25 mouse cellular contexts compared by ENCODE assay signal in the genomic region with DNA sequence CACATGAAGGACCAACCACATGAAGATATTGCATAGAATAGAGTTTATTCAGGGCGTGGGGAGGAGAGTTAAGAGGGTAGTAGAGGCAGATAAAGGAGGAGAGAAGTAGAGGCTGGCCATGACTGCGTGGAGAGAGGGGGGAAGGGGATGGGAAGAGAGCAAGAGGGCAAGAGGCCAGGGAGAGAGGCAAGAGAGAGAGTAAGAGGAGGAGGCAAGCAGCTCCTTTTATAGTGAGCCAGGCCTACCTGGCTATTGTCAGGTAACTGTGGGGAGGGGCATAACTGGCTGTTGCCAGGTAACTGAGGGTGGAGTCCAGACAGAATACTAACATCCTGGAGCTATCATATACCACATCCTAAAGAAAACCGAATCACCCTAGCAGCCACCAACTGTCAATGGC. TPM values are rescaled to one million over a fixed set of nuclear protein-coding genes. Genes with fewer than 3 reads are reported as not detected.
A peak's percentile ranks its signal among the peaks of the same experiment; 100 is the strongest.
DNase-seq lines count a peak whose midpoint lies in the region; ATAC-seq and TF ChIP-seq lines count a peak whose summit lies in the region.
"Had no signal": no experiment of that assay in that cellular context is flagged by ENCODE, and none has a peak within 500 bp of the region (broad histone marks: within the 10 kb centered on the region; RNA-seq: fewer than 3 reads in every experiment).

No protein-coding gene starts in this region.

- H3K27me3 ChIP-seq in forebrain, embryonic 11.5 days (ENCODE audit: control insufficient read depth, insufficient read depth, low read length): no peaks in the 10 kb centered on the region
- no peaks in the 10 kb centered on the region for H3K27me3 ChIP-seq in forebrain, postnatal 0 days (ENCODE audit: insufficient read depth, low read length)
- no peaks in the 10 kb centered on the region for H3K27me3 ChIP-seq in cerebellum, adult 2 months (ENCODE audit: control insufficient read depth, insufficient read depth, low read length)
- H3K27me3 ChIP-seq in intestine, postnatal 0 days (replicated peaks; ENCODE audit: control insufficient read depth, insufficient read depth, low read length): no peaks in the 10 kb centered on the region
- H3K27me3 ChIP-seq: embryonic facial prominence, embryonic 15.5 days; forebrain, embryonic 15.5 days; heart, embryonic 13.5 days; kidney, embryonic 15.5 days had no signal

- no peak for DNase-seq in cerebellum, adult 9-10 months
- DNase-seq in forebrain, embryonic 11.5 days (ENCODE audit: low spot score): peak; percentile 4
- DNase-seq in forebrain, postnatal 0 days: no peak
- peak in 1 of 2 experiments; percentile 38 for DNase-seq in cerebellum, adult 2 months
- DNase-seq in cerebellum, postnatal 25 days: peak; percentile 37 to 46
- DNase-seq: adrenal gland, adult 8-10 months; adrenal gland, postnatal 36 days; B cell, adult 2 months; embryo, embryonic 11 days; gastrocnemius, postnatal 14 days; heart, postnatal 36 days; kidney, adult 2 months had no signal

- 74% methylated on average over 3 of the region's 3 CpGs for WGBS in forebrain, embryonic 11.5 days
- WGBS in forebrain, postnatal 0 days: 75% methylated on average over 3 of the region's 3 CpGs
- WGBS in cerebellum, adult 2 months: 35% methylated on average over 3 of the region's 3 CpGs
- WGBS in intestine, postnatal 0 days: 62% methylated on average over 3 of the region's 3 CpGs

- H3K4me2 ChIP-seq in forebrain, embryonic 11.5 days (ENCODE audit: low read depth, low read length, severe bottlenecking): no peak overlapping the region
- H3K4me2 ChIP-seq in forebrain, postnatal 0 days (ENCODE audit: low read depth): no peak overlapping the region
- no peak overlapping the region for H3K4me2 ChIP-seq in intestine, postnatal 0 days (replicated peaks; ENCODE audit: low read depth)
- H3K4me2 ChIP-seq: embryonic facial prominence, embryonic 15.5 days; forebrain, embryonic 15.5 days; heart, embryonic 13.5 days; kidney, embryonic 15.5 days had no signal

- H3K27ac ChIP-seq in forebrain, embryonic 11.5 days (ENCODE audit: low read depth, low read length): no peak overlapping the region
- no peak overlapping the region for H3K27ac ChIP-seq in forebrain, postnatal 0 days (ENCODE audit: low read depth, low read length)
- peak overlapping the region; percentile 87 for H3K27ac ChIP-seq in cerebellum, adult 2 months (ENCODE audit: insufficient read depth, low read length)
- no peak overlapping the region for H3K27ac ChIP-seq in intestine, postnatal 0 days (ENCODE audit: low read depth, low read length)
- H3K27ac ChIP-seq: embryonic facial prominence, embryonic 15.5 days; forebrain, embryonic 10.5 days; forebrain, embryonic 15.5 days; heart, embryonic 13.5 days; hindbrain, postnatal 0 days; kidney, embryonic 15.5 days had no signal

- TF ChIP-seq CTCF in forebrain, postnatal 0 days (IDR thresholded peaks at IDR 0.05; ENCODE audit: low read depth): no peak
- no peak for TF ChIP-seq CTCF in cerebellum, adult 2 months (IDR thresholded peaks at IDR 0.05; ENCODE audit: borderline replicate concordance, insufficient read depth, low read depth, low read length)
- TF ChIP-seq CTCF in intestine, postnatal 0 days (IDR thresholded peaks at IDR 0.05; ENCODE audit: low read depth): no peak

- no peak for TF ChIP-seq POLR2A in cerebellum, adult 2 months (IDR thresholded peaks at IDR 0.05; ENCODE audit: borderline replicate concordance, insufficient read depth, low read length)

- H3K4me3 ChIP-seq in forebrain, embryonic 11.5 days (ENCODE audit: low read depth, low read length): no peak overlapping the region
- H3K4me3 ChIP-seq in forebrain, postnatal 0 days (ENCODE audit: low read depth, low read length): no peak overlapping the region
- H3K4me3 ChIP-seq in cerebellum, adult 2 months (replicated peaks; ENCODE audit: insufficient read depth, low read depth, low read length): no peak overlapping the region
- no peak overlapping the region for H3K4me3 ChIP-seq in intestine, postnatal 0 days (ENCODE audit: low read depth, low read length)
- H3K4me3 ChIP-seq: embryonic facial prominence, embryonic 15.5 days; erythroblast, embryonic 14.5 days; forebrain, embryonic 10.5 days; forebrain, embryonic 15.5 days; heart, embryonic 13.5 days; kidney, embryonic 15.5 days had no signal

- H3K9me3 ChIP-seq in forebrain, embryonic 11.5 days (ENCODE audit: control insufficient read depth, low read length): no peaks in the 10 kb centered on the region
- H3K9me3 ChIP-seq in forebrain, postnatal 0 days (ENCODE audit: low read length): no peaks in the 10 kb centered on the region
- H3K9me3 ChIP-seq in intestine, postnatal 0 days (ENCODE audit: control insufficient read depth): no peaks in the 10 kb centered on the region
- H3K9me3 ChIP-seq: embryonic facial prominence, embryonic 15.5 days; forebrain, embryonic 10.5 days; forebrain, embryonic 15.5 days; G1E; heart, embryonic 13.5 days; kidney, embryonic 15.5 days had no signal

- 0 out of 2 replicates have a peak, but pooled peaks have one; percentile 6 for ATAC-seq in cerebellum, adult (ENCODE audit: insufficient number of reproducible peaks, low FRiP score, low TSS enrichment)
- ATAC-seq in forebrain, embryonic 11.5 days (replicated peaks; ENCODE audit: low FRiP score): no peak
- no peak for ATAC-seq in forebrain, postnatal 0 days
- no peak for ATAC-seq in intestine, postnatal 0 days
- ATAC-seq: CD4-positive, CD25-positive, alpha-beta regulatory T cell, adult 4 months; forebrain, embryonic 15.5 days had no signal

- no peak overlapping the region for H3K9ac ChIP-seq in forebrain, embryonic 11.5 days (ENCODE audit: low read length)
- H3K9ac ChIP-seq in forebrain, postnatal 0 days: no peak overlapping the region
- no peak overlapping the region for H3K9ac ChIP-seq in intestine, postnatal 0 days (ENCODE audit: low read depth, low read length)
- H3K9ac ChIP-seq: embryonic facial prominence, embryonic 15.5 days; forebrain, embryonic 15.5 days; heart, embryonic 13.5 days; kidney, embryonic 15.5 days had no signal

- no peaks in the 10 kb centered on the region for H3K36me3 ChIP-seq in forebrain, embryonic 11.5 days (ENCODE audit: control insufficient read depth, insufficient read depth, low read length)
- no peaks in the 10 kb centered on the region for H3K36me3 ChIP-seq in forebrain, postnatal 0 days (ENCODE audit: insufficient read depth)
- no peaks in the 10 kb centered on the region for H3K36me3 ChIP-seq in intestine, postnatal 0 days (ENCODE audit: control insufficient read depth, insufficient read depth)
- H3K36me3 ChIP-seq: embryonic facial prominence, embryonic 15.5 days; forebrain, embryonic 10.5 days; forebrain, embryonic 15.5 days; G1E; heart, embryonic 13.5 days; kidney, embryonic 15.5 days had no signal

- no peaks in the 10 kb centered on the region; the same call in 1 of the 2 replicates for H3K4me1 ChIP-seq in forebrain, embryonic 11.5 days (replicated peaks; ENCODE audit: control insufficient read depth, insufficient read depth, low read length)
- no peaks in the 10 kb centered on the region for H3K4me1 ChIP-seq in forebrain, postnatal 0 days (ENCODE audit: insufficient read depth)
- peaks cover 22% of the 10 kb centered on the region for H3K4me1 ChIP-seq in cerebellum, adult 2 months (ENCODE audit: control insufficient read depth, insufficient read depth, low read length)
- H3K4me1 ChIP-seq in intestine, postnatal 0 days (replicated peaks; ENCODE audit: control insufficient read depth, insufficient read depth, low read length): no peaks in the 10 kb centered on the region
- H3K4me1 ChIP-seq: embryonic facial prominence, embryonic 15.5 days; heart, embryonic 13.5 days; kidney, embryonic 15.5 days had no signal

RNA-seq across cellular contexts. Expression of a gene that starts 15.3 kb away (rescaled TPM):
- 0.12 and 0.16 TPM in 2 replicates for polyA plus RNA-seq in forebrain, embryonic 11.5 days (2014; fragmentation: Nextera tagmentation; extraction: Ambion mirVana)
- total RNA-seq in forebrain, postnatal 0 days (2014; rRNA removed): 0.69 and 0.90 TPM in 2 replicates
- polyA plus RNA-seq in forebrain, postnatal 0 days (2015; fragmentation: Nextera tagmentation; extraction: Ambion mirVana): 0.25 and 0.38 TPM in 2 replicates
- polyA plus RNA-seq in cerebellum, adult 2 months (2012; rRNA removed): 5.1 and 6.4 TPM in 2 replicates
- polyA plus RNA-seq in intestine, postnatal 0 days (2015; fragmentation: Nextera tagmentation; extraction: Ambion mirVana): 0.08 TPM in 2 replicates
- total RNA-seq: common myeloid progenitor, adult 5-6 weeks had no signal
- polyA plus RNA-seq: embryonic facial prominence, embryonic 11.5 days; erythroblast, embryonic 14.5 days; G1E had no signal

RNA-seq across cellular contexts. Expression of a gene that starts 26.3 kb away (rescaled TPM):
- 19.5 TPM in 2 replicates for polyA plus RNA-seq in forebrain, embryonic 11.5 days (2014; fragmentation: Nextera tagmentation; extraction: Ambion mirVana)
- total RNA-seq in forebrain, postnatal 0 days (2014; rRNA removed): 41.2 and 57.6 TPM in 2 replicates
- polyA plus RNA-seq in forebrain, postnatal 0 days (2015; fragmentation: Nextera tagmentation; extraction: Ambion mirVana): 21.8 and 27.5 TPM in 2 replicates
- polyA plus RNA-seq in cerebellum, adult 2 months (2012; rRNA removed): 21.5 and 21.6 TPM in 2 replicates
- 6.5 and 6.9 TPM in 2 replicates for polyA plus RNA-seq in intestine, postnatal 0 days (2015; fragmentation: Nextera tagmentation; extraction: Ambion mirVana)

RNA-seq across cellular contexts. Expression of a gene that starts 49.3 kb away (rescaled TPM):
- polyA plus RNA-seq in forebrain, embryonic 11.5 days (2014; fragmentation: Nextera tagmentation; extraction: Ambion mirVana): 28.0 and 31.0 TPM in 2 replicates
- total RNA-seq in forebrain, postnatal 0 days (2014; rRNA removed): 2.6 and 4.0 TPM in 2 replicates
- polyA plus RNA-seq in forebrain, postnatal 0 days (2015; fragmentation: Nextera tagmentation; extraction: Ambion mirVana): 1.8 and 2.0 TPM in 2 replicates
- polyA plus RNA-seq in cerebellum, adult 2 months (2012; rRNA removed): 0.77 and 0.84 TPM in 2 replicates
- polyA plus RNA-seq in intestine, postnatal 0 days (2015; fragmentation: Nextera tagmentation; extraction: Ambion mirVana): 3.3 and 4.4 TPM in 2 replicates

Comparison
In these comparisons a context has a peak if more than half of its experiments do, and no peak if none do; other contexts are left out.
1. DNase-seq: peak in forebrain, embryonic 11.5 days (single experiment) and cerebellum, postnatal 25 days (2 of 2); none in cerebellum, adult 9-10 months (single experiment) and forebrain, postnatal 0 days (single experiment).